Mouse (Mus musculus) hindbrain, embryonic 14.5 days (tissue): ENCODE data around the gene Ivns1abp. TPM values are rescaled to one million over a fixed set of nuclear protein-coding genes. Genes with fewer than 3 reads are reported as not detected.
A peak's percentile ranks its signal among the peaks of the same experiment; 100 is the strongest.
"Not testable (repeated sequence)": the region's sequence is repeated elsewhere in the genome, so short reads cannot be mapped to it uniquely, and the experiment has no call there.

ENCODE experiments used
- ATAC-seq: fragments of 200-750 bp; cut with Nextera tagmentation; 2 replicates; pipeline ENCODE4 v1.8.0; 2017; ENCODE audit warnings: moderate number of reproducible peaks, mild to moderate bottlenecking, moderate TSS enrichment, moderate library complexity; ENCODE audit not compliant: low FRiP score
- DNase-seq: peaks from one replicate; pipeline ENCODE4 v3.0.0-alpha.2; 2015; ENCODE audit warnings: low spot score
- H3K27ac ChIP-seq: fragments of 300-500 bp; sonication (generic); 2 replicates; pipeline ENCODE4 v1.5.1; 2014; ENCODE audit warnings: mild to moderate bottlenecking, moderate library complexity
- H3K27me3 ChIP-seq: fragments of 300-500 bp; sonication (generic); 2 replicates; pipeline ENCODE4 v1.6.1; 2014; ENCODE audit warnings: mild to moderate bottlenecking, low read length, mixed read lengths; ENCODE audit not compliant: control insufficient read depth, insufficient read depth
- H3K36me3 ChIP-seq: fragments of 300-500 bp; sonication (generic); replicated peaks from 2 replicates; pipeline ENCODE4 v1.6.1; 2014; ENCODE audit not compliant: control insufficient read depth, insufficient read depth
- H3K4me1 ChIP-seq: fragments of 300-500 bp; sonication (generic); replicated peaks from 2 replicates; pipeline ENCODE4 v1.6.1; 2014; ENCODE audit warnings: antibody characterized with exemption, low read length, mixed read lengths; ENCODE audit not compliant: control insufficient read depth, insufficient read depth
- H3K4me2 ChIP-seq: fragments of 300-500 bp; sonication (generic); replicated peaks from 2 replicates; pipeline ENCODE4 v1.6.1; 2014; ENCODE audit warnings: mild to moderate bottlenecking, moderate library complexity
- H3K4me3 ChIP-seq: fragments of 300-500 bp; sonication (generic); replicated peaks from 2 replicates; pipeline ENCODE4 v1.5.1; 2014; ENCODE audit warnings: mild to moderate bottlenecking, low read length
- H3K9ac ChIP-seq: fragments of 300-500 bp; sonication (generic); 2 replicates; pipeline ENCODE4 v1.6.1; 2014
- H3K9me3 ChIP-seq: fragments of 300-500 bp; sonication (generic); 2 replicates; pipeline ENCODE4 v1.6.1; 2016; ENCODE audit warnings: low read length; ENCODE audit not compliant: control insufficient read depth
- WGBS: fragments of 180-500 bp; shearing (Covaris S2); extraction: QIAGEN DNeasy Blood & Tissue Kit; methylation state at CpG from one replicate; pipeline ENCODE4 v1.1.7; 2014; 5-methylcytosine and 5-hydroxymethylcytosine counted together
- polyA plus RNA-seq: library from polyadenylated mRNA; unstranded; fragments of >200 nt; fragmentation: Nextera tagmentation; extraction: Ambion mirVana; gene quantifications from 2 replicates; pipeline ENCODE4 v1.2.1, GENCODE M21; 2014

Gene Ivns1abp
- polyA plus RNA-seq, 1 experiment from 2014 or later, result 229 TPM

DNA sequence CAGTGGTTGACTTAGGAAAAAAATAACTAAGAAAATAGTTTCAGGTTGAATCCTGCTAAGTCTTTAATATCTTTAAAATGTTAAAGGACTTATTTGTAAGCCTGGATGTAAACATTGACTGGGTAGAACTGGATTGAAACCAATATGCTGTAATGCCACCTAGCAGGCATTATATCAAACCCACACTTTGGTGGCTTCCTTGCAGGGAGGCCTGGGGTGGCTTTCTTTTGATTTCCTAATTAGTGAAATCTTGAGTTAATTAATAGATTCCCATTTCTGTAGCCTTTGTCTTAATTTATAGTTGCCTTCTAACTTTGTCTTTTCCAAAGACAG lies 1.6 kb downstream of the Ivns1abp start:
- Histone ChIP-seq H3K4me2 (peak overlapping the region; percentile 61), H3K4me3 (peak overlapping the region; percentile 96), H3K27ac (0 out of 2 replicates have a peak overlapping the region, but pooled peaks have one; percentile 98), H3K4me1 (peaks cover 31% of the 10 kb centered on the region), H3K27me3 (no peaks in the 10 kb centered on the region), H3K9ac (peak overlapping the region; percentile 98), H3K36me3 (peaks cover 15% of the 10 kb centered on the region), H3K9me3 (no peaks in the 10 kb centered on the region)
- DNase-seq, result no peak
- ATAC-seq, result no peak

DNA sequence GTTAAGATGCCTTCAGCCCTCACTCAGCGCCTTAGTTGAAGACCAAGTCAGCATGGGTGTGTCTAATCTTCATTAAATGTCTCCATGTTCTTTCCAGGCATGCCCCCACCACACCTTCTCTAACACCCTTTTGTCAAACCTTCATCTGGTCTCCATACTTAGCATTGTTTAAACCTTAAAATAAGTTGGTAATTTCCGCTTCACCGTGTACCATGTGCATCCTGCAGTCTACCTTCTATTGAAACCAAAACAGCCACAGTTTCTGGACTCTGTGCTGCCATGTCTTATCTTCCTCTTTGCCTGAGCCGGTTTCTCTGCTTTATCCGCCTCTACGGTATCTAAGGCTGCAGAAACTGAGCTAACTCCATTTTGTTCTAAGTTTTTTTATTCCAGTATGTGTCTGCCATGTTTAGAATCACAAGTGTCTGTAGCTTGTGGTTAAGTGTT lies 2.4 kb downstream of the Ivns1abp start:
- no peak for DNase-seq
- peak overlapping the region; percentile 98 for H3K9ac ChIP-seq
- no peak overlapping the region for H3K27ac ChIP-seq
- peaks cover 23% of the 10 kb centered on the region for H3K36me3 ChIP-seq
- H3K4me3 ChIP-seq, result peak overlapping the region; percentile 96
- no peak for ATAC-seq
- H3K9me3 ChIP-seq, result no peaks in the 10 kb centered on the region
- H3K4me1 ChIP-seq, result peaks cover 31% of the 10 kb centered on the region
- H3K27me3 ChIP-seq, result no peaks in the 10 kb centered on the region
- peak overlapping the region; percentile 61 for H3K4me2 ChIP-seq
- WGBS, result 53% methylated on average over 6 of the region's 6 CpGs

DNA sequence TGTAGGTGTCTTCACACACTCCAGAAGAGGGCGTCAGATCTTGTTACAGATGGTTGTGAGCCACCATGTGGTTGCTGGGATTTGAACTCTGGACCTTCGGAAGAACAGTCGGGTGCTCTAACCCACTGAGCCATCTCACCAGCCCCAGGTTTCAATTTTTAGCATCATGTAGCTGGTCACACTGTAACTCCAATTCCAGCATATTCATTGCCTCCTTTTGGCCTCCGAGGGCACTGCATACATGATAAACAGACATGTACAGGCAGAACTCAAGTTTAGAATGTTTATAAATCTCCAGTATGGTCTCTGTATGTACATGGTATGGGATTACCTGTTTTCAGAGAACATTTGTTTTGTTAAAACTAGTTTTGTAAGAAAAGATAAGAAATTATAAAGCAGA lies 4.0 kb downstream of the Ivns1abp start:
- 83% methylated on average over 4 of the region's 4 CpGs for WGBS
- not testable (repeated sequence) for ATAC-seq, H3K4me3 ChIP-seq

DNA sequence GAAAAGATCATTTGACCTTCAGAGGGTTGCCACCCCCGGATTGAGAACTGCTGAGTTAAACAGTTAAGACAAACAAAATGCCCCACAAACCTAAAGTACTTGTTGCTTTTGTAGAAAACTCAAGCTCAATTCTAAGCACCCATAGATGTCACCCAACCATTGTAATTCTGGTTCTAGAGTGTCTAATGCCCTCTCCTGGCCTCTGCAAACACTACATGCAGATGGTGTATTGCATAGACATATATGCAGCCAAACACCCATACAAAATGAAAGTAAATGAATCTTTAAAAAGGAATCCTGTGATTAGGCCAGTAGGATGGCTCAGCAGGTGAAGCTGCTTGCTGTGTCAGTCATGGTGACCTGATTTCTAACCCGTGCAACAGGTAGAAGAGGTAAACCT lies 8.6 kb downstream of the Ivns1abp start:
- no peaks in the 10 kb centered on the region for H3K9me3 ChIP-seq
- 97% methylated on average over 2 of the region's 2 CpGs for WGBS
- H3K9ac ChIP-seq, result no peak overlapping the region
- no peak overlapping the region for H3K4me2 ChIP-seq
- H3K36me3 ChIP-seq, result peaks cover 84% of the 10 kb centered on the region
- no peaks in the 10 kb centered on the region for H3K27me3 ChIP-seq
- H3K4me3 ChIP-seq, result no peak overlapping the region
- H3K4me1 ChIP-seq, result 0 out of 2 replicates have a peak, but pooled peaks cover 4% of the 10 kb centered on the region
- DNase-seq (peak; percentile 44), ATAC-seq (no peak)
- no peak overlapping the region for H3K27ac ChIP-seq

More for the DNA sequence above, 4.0 kb downstream of the Ivns1abp start:
- not testable (repeated sequence) for DNase-seq, H3K9me3 ChIP-seq, H3K9ac ChIP-seq, H3K4me2 ChIP-seq, H3K27ac ChIP-seq, H3K27me3 ChIP-seq
- peaks cover 39% of the 10 kb centered on the region for H3K36me3 ChIP-seq
- peaks cover 25% of the 10 kb centered on the region for H3K4me1 ChIP-seq

DNA sequence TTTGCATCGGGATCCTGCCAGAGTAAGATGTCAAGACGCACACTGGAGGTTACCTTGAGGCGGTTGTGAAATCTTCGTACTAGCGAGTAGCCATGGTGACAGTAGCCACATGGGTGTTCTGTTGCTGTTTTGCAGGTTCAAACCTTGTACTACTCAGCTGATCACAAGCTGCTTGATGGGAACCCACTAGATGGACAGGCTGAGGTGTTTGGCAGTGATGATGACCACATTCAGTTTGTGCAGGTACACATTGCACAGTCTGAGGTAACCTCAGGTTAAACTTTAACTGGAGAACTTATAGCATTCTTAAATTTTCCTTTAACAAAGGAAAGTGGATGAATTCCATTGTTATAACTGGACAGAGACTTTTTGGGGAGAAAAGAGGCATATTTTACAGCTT lies 11.7 kb downstream of the Ivns1abp start:
- peaks cover 99% of the 10 kb centered on the region for H3K36me3 ChIP-seq
- WGBS, result 93% methylated on average over 5 of the region's 5 CpGs

DNA sequence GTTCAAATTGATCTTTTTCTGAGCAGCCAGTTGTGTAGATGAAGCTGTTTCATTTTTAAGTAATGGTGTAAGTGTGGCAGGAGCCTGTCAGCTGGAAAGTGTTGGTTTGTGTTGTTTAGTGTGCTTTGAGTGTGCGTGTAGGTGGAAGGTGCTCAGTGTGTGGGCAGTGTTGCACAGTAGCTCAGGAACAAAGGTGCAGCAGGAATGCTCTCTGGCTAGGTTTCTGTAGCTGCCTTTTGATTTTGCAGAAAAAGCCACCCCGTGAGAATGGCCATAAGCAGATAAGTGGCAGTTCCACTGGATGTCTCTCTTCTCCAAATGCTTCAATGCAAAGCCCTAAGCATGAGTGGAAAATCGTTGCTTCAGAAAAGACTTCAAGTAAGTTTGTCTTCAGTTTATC lies 15.1 kb downstream of the Ivns1abp start:
- no peak overlapping the region for H3K4me2 ChIP-seq
- DNase-seq (no peak), ATAC-seq (no peak)
- no peaks in the 10 kb centered on the region for H3K27me3 ChIP-seq
- 93% methylated on average over 3 of the region's 3 CpGs for WGBS
- H3K36me3 ChIP-seq, result peaks cover 97% of the 10 kb centered on the region
- H3K27ac ChIP-seq, result no peak overlapping the region
- H3K9me3 ChIP-seq, result no peaks in the 10 kb centered on the region
- no peak overlapping the region for H3K9ac ChIP-seq
- no peak overlapping the region for H3K4me3 ChIP-seq
- H3K4me1 ChIP-seq, result no peaks in the 10 kb centered on the region

More for the DNA sequence above, 11.7 kb downstream of the Ivns1abp start:
- H3K4me2 ChIP-seq, result no peak overlapping the region
- DNase-seq, result no peak
- H3K9me3 ChIP-seq, result no peaks in the 10 kb centered on the region
- no peak overlapping the region for H3K27ac ChIP-seq
- H3K9ac ChIP-seq, result no peak overlapping the region
- H3K4me3 ChIP-seq, result no peak overlapping the region
- no peaks in the 10 kb centered on the region for H3K4me1 ChIP-seq
- H3K27me3 ChIP-seq, result no peaks in the 10 kb centered on the region
- no peak for ATAC-seq

DNA sequence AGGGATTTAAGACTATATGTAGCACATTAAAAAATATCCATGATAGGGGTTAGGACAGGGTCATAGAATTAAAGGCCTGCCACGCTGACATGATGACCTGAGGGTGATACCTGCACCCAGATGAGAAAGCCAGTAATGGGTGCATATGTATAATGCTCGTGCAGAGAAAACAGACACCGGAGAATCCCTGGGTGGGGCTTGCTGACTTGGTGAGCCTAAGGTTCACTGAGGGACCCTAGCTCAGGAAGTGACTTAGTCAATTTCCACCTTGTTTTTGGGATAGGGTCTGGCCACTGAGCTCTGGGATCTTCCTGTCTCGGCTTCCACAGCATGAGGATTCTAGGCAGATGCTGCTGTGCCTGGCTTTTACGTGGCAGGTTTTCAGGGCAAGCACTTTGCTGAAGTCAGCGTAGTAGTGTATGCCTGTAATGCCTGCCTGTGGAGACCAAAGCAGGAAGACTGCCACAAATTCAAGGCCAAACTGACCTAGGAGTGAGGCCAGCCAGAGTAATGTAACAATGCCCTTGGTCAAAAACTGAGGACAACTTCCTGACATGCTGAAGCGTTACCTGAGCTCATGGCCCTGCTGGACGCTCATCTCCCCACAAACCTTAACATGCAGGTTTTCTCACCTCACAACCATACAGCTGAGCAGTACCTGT lies 22.8 kb downstream of the Ivns1abp start:
- no peak overlapping the region for H3K4me2 ChIP-seq
- no peaks in the 10 kb centered on the region for H3K4me1 ChIP-seq
- 89% methylated on average over 8 of the region's 8 CpGs for WGBS
- H3K27me3 ChIP-seq, result no peaks in the 10 kb centered on the region
- no peaks in the 10 kb centered on the region for H3K9me3 ChIP-seq
- no peak overlapping the region for H3K9ac ChIP-seq
- H3K36me3 ChIP-seq, result peaks cover 89% of the 10 kb centered on the region
- DNase-seq (no peak), ATAC-seq (0 out of 2 replicates have a peak, but pooled peaks have one; percentile 19)
- no peak overlapping the region for H3K4me3 ChIP-seq
- H3K27ac ChIP-seq, result no peak overlapping the region

DNA sequence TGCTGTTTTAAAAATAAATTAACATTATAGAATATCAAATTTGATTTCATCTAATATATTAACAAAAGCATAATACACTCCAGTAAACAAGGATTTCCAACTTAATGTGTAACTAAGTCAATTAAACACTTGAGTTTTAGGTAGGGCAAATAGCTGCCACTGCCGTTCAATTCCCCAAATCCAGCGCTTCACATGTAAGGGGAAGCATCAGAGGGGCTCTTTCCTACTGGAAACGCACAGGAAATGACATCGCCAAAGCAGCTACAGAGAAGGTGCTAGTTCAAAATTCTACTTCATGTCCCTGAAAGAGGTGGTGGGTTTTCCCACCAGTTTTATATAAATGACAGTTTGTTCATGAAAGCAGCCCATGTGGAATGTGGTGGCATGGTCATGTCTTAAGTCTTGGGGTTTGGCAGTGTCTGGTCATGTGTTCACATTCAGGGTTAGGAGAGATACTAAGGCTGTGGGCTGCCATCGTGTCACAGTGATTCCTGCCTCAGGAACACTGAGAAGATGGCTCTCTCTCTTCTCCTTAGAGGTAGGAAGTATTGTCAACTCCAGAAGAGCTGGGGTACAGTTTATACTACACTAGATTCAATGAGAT lies 23.5 kb downstream of the Ivns1abp start:
- DNase-seq, result no peak
- H3K4me2 ChIP-seq, result no peak overlapping the region
- peaks cover 81% of the 10 kb centered on the region for H3K36me3 ChIP-seq
- H3K9ac ChIP-seq, result no peak overlapping the region
- no peaks in the 10 kb centered on the region for H3K27me3 ChIP-seq
- no peak for ATAC-seq
- WGBS, result 92% methylated on average over 5 of the region's 5 CpGs
- no peak overlapping the region for H3K4me3 ChIP-seq
- no peak overlapping the region for H3K27ac ChIP-seq
- no peaks in the 10 kb centered on the region for H3K4me1 ChIP-seq
- H3K9me3 ChIP-seq, result no peaks in the 10 kb centered on the region

DNA sequence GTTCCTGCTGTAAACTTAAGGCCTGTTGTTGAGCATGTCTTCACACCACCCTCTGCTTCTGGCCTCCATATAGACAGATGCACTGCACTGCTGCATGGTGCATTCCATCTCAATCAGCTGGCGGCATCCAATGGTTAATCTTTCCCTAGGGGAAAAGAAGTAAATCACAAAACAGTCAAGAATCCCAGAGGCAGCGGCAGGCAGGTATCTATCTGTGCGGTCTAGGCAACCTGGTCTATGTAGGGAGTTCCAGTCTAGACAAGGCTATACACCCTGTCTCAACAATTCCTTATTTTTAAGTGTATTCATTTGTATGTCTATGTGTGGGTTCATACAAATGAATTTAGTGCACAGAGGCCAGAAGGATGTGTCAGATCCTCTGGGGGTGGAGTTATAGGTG lies 24.2 kb downstream of the Ivns1abp start:
- no peak overlapping the region for H3K9ac ChIP-seq
- no peak for ATAC-seq
- no peak overlapping the region for H3K27ac ChIP-seq
- H3K4me1 ChIP-seq, result no peaks in the 10 kb centered on the region
- H3K9me3 ChIP-seq, result no peaks in the 10 kb centered on the region
- 88% methylated on average over 3 of the region's 3 CpGs for WGBS
- no peak overlapping the region for H3K4me3 ChIP-seq
- peaks cover 75% of the 10 kb centered on the region for H3K36me3 ChIP-seq
- H3K27me3 ChIP-seq, result no peaks in the 10 kb centered on the region
- no peak for DNase-seq
- H3K4me2 ChIP-seq, result no peak overlapping the region
